8 mouse cellular contexts compared by ENCODE assay signal in the genomic region with DNA sequence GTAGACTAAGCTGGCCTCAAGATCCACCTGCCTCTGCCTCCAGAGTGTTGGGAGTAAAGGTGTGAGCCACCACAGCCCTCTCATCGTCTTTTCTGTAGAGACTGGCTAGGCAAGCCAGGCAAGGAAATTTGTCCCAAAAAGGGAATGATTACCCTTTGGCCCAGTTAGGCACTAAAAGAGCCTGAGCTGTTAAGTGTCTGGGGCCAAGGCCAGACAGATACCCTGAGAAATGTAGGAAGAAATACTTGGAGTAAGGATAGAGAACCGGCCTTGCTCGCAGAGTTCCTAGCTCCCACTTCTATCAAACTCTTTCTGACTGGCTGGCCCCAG. TPM values are rescaled to one million over a fixed set of nuclear protein-coding genes. Genes with fewer than 3 reads are reported as not detected.
DNase-seq lines count a peak whose midpoint lies in the region; ATAC-seq lines count a peak whose summit lies in the region.

No protein-coding gene starts in this region.

- H3K9me3 ChIP-seq in heart, embryonic 10.5 days = no peaks in the 10 kb centered on the region
- no peaks in the 10 kb centered on the region for H3K9me3 ChIP-seq in forebrain, embryonic 10.5 days
- no peaks in the 10 kb centered on the region for H3K9me3 ChIP-seq in liver, embryonic 12.5 days (replicated peaks)

- H3K4me2 ChIP-seq in liver, embryonic 12.5 days = peak overlapping the region; percentile 90

- DNase-seq in heart, embryonic 10.5 days (ENCODE audit: low spot score) = no peak
- no peak for DNase-seq in heart, postnatal 14 days
- no peak for DNase-seq in forebrain, embryonic 10.5 days (ENCODE audit: extremely low spot score, low spot score)
- no peak for DNase-seq in retina, embryonic 14.5 days (ENCODE audit: low spot score)
- no peak for DNase-seq in urinary bladder, postnatal 36 days (ENCODE audit: low spot score in 2 of 2)
- DNase-seq in kidney, postnatal 25 days = no peak

- peak; percentile 25 for ATAC-seq in CD4-positive, CD25-positive, alpha-beta regulatory T cell, adult 4 months
- peak; percentile 29 for ATAC-seq in liver, embryonic 12.5 days

- under 1% methylated on average over 3 of the region's 3 CpGs for WGBS in heart, embryonic 10.5 days
- under 1% methylated on average over 3 of the region's 3 CpGs for WGBS in forebrain, embryonic 10.5 days
- WGBS in liver, embryonic 12.5 days (ENCODE audit: insufficient replicate concordance) = 4% methylated on average over 3 of the region's 3 CpGs

- H3K36me3 ChIP-seq in heart, embryonic 10.5 days = peaks cover 27% of the 10 kb centered on the region
- H3K36me3 ChIP-seq in forebrain, embryonic 10.5 days (replicated peaks) = peaks cover 28% of the 10 kb centered on the region
- peaks cover 16% of the 10 kb centered on the region for H3K36me3 ChIP-seq in liver, embryonic 12.5 days

- H3K4me1 ChIP-seq in heart, embryonic 10.5 days = peaks cover 29% of the 10 kb centered on the region
- H3K4me1 ChIP-seq in forebrain, embryonic 10.5 days = peaks cover 42% of the 10 kb centered on the region
- H3K4me1 ChIP-seq in liver, embryonic 12.5 days = peaks cover 46% of the 10 kb centered on the region

- peak overlapping the region; percentile 86 for H3K4me3 ChIP-seq in heart, embryonic 10.5 days
- H3K4me3 ChIP-seq in forebrain, embryonic 10.5 days = peak overlapping the region; percentile 77
- H3K4me3 ChIP-seq in liver, embryonic 12.5 days = peak overlapping the region; percentile 72

- no peaks in the 10 kb centered on the region for H3K27me3 ChIP-seq in heart, embryonic 10.5 days (ENCODE audit: insufficient read depth, poor library complexity, severe bottlenecking)
- H3K27me3 ChIP-seq in forebrain, embryonic 10.5 days (ENCODE audit: poor library complexity, severe bottlenecking) = 0 out of 2 replicates have a peak, but pooled peaks cover under 1% of the 10 kb centered on the region
- no peaks in the 10 kb centered on the region for H3K27me3 ChIP-seq in liver, embryonic 12.5 days (replicated peaks)

- peak overlapping the region; percentile 96 for H3K27ac ChIP-seq in heart, embryonic 10.5 days
- peak overlapping the region; percentile 94 for H3K27ac ChIP-seq in forebrain, embryonic 10.5 days
- peak overlapping the region; percentile 82 for H3K27ac ChIP-seq in liver, embryonic 12.5 days

- peak overlapping the region; percentile 78 for H3K9ac ChIP-seq in liver, embryonic 12.5 days

- intact Hi-C loops in heart, postnatal 14 days (cut with DNase I) = no loop called here

RNA-seq across cellular contexts. Expression of a gene that starts 0.4 kb away (rescaled TPM):
- 51.3 and 79.6 TPM in 2 replicates for polyA plus RNA-seq in heart, embryonic 10.5 days (2016; fragmentation: Nextera tagmentation; extraction: Ambion mirVana)
- 10 to 100 TPM; 94.0 to 95.4 TPM for total RNA-seq in heart, postnatal 14 days (2021)
- 10 to 100 TPM; 36.5 to 50.4 TPM for polyA plus RNA-seq in CD4-positive, CD25-positive, alpha-beta regulatory T cell, adult 4 months (2017; shearing (Covaris generic))
- 69.6 and 75.4 TPM in 2 replicates for polyA plus RNA-seq in forebrain, embryonic 10.5 days (2016; fragmentation: Nextera tagmentation; extraction: Ambion mirVana)
- 30.7 and 33.1 TPM in 2 replicates for polyA plus RNA-seq in liver, embryonic 12.5 days (2016; fragmentation: Nextera tagmentation; extraction: Ambion mirVana)

RNA-seq across cellular contexts. Expression of a gene that starts 4.3 kb away (rescaled TPM):
- polyA plus RNA-seq in heart, embryonic 10.5 days (2016; fragmentation: Nextera tagmentation; extraction: Ambion mirVana) = 2.1 and 2.2 TPM in 2 replicates
- total RNA-seq in heart, postnatal 14 days (2021) = not detected
- under 1 TPM in 1 of 2 experiments, not detected in 1; 0.20 TPM for polyA plus RNA-seq in CD4-positive, CD25-positive, alpha-beta regulatory T cell, adult 4 months (2017; shearing (Covaris generic))
- polyA plus RNA-seq in forebrain, embryonic 10.5 days (2016; fragmentation: Nextera tagmentation; extraction: Ambion mirVana) = 4.5 and 5.8 TPM in 2 replicates
- polyA plus RNA-seq in liver, embryonic 12.5 days (2016; fragmentation: Nextera tagmentation; extraction: Ambion mirVana) = 0.56 and 0.66 TPM in 2 replicates

RNA-seq across cellular contexts. Expression of a gene that starts 6.4 kb away (rescaled TPM):
- 14.4 and 21.6 TPM in 2 replicates for polyA plus RNA-seq in heart, embryonic 10.5 days (2016; fragmentation: Nextera tagmentation; extraction: Ambion mirVana)
- total RNA-seq in heart, postnatal 14 days (2021) = 10 to 100 TPM; 19.5 to 21.7 TPM
- polyA plus RNA-seq in CD4-positive, CD25-positive, alpha-beta regulatory T cell, adult 4 months (2017; shearing (Covaris generic)) = 10 to 100 TPM; 34.0 to 50.6 TPM
- 21.3 and 26.4 TPM in 2 replicates for polyA plus RNA-seq in forebrain, embryonic 10.5 days (2016; fragmentation: Nextera tagmentation; extraction: Ambion mirVana)
- 8.2 and 9.4 TPM in 2 replicates for polyA plus RNA-seq in liver, embryonic 12.5 days (2016; fragmentation: Nextera tagmentation; extraction: Ambion mirVana)

RNA-seq across cellular contexts. Expression of a gene that starts 16.2 kb away (rescaled TPM):
- polyA plus RNA-seq in heart, embryonic 10.5 days (2016; fragmentation: Nextera tagmentation; extraction: Ambion mirVana) = 75.1 and 92.0 TPM in 2 replicates
- total RNA-seq in heart, postnatal 14 days (2021) = 10 to 100 TPM; 44.9 to 48.9 TPM
- 10 to 100 TPM; 60.5 to 75.2 TPM for polyA plus RNA-seq in CD4-positive, CD25-positive, alpha-beta regulatory T cell, adult 4 months (2017; shearing (Covaris generic))
- polyA plus RNA-seq in forebrain, embryonic 10.5 days (2016; fragmentation: Nextera tagmentation; extraction: Ambion mirVana) = 89.4 and 96.6 TPM in 2 replicates
- 64.9 and 66.4 TPM in 2 replicates for polyA plus RNA-seq in liver, embryonic 12.5 days (2016; fragmentation: Nextera tagmentation; extraction: Ambion mirVana)

RNA-seq across cellular contexts. Expression of a gene that starts 17.4 kb away (rescaled TPM):
- polyA plus RNA-seq in heart, embryonic 10.5 days (2016; fragmentation: Nextera tagmentation; extraction: Ambion mirVana) = 4.6 and 7.0 TPM in 2 replicates
- 10 to 100 TPM; 21.1 to 23.6 TPM for total RNA-seq in heart, postnatal 14 days (2021)
- 10 to 100 TPM; 17.9 to 28.0 TPM for polyA plus RNA-seq in CD4-positive, CD25-positive, alpha-beta regulatory T cell, adult 4 months (2017; shearing (Covaris generic))
- 7.0 and 7.2 TPM in 2 replicates for polyA plus RNA-seq in forebrain, embryonic 10.5 days (2016; fragmentation: Nextera tagmentation; extraction: Ambion mirVana)
- polyA plus RNA-seq in liver, embryonic 12.5 days (2016; fragmentation: Nextera tagmentation; extraction: Ambion mirVana) = 3.0 and 3.4 TPM in 2 replicates
